Mouse (Mus musculus): ENCODE measurements at regions not wholly inside any gene's neighbourhood (a gene's known extent, or its start where the extent isn't known, plus 50 kb on each side); places are given as distances from the start of the nearest gene placed in this dataset.

GRCm38 (mm10) chr1:35243339-35243738 lies 393.6 kb downstream of the Plekhb2 start:
- peaks cover 13% of the 10 kb centered on the region for H3K4me1 ChIP-seq (replicated peaks; ENCODE audit: control insufficient read depth, insufficient read depth, low read length)
- H3K27ac ChIP-seq (ENCODE audit: low read length): no peak overlapping the region
- H3K4me3 ChIP-seq (replicated peaks; ENCODE audit: low read length): no peak overlapping the region
- H3K9ac ChIP-seq (replicated peaks; ENCODE audit: low read depth, low read length): no peak overlapping the region
- no peaks in the 10 kb centered on the region for H3K9me3 ChIP-seq (ENCODE audit: control insufficient read depth, low read length)
- no peaks in the 10 kb centered on the region for H3K36me3 ChIP-seq (ENCODE audit: control insufficient read depth, insufficient read depth)
- no peaks in the 10 kb centered on the region for H3K27me3 ChIP-seq (replicated peaks; ENCODE audit: control insufficient read depth, insufficient read depth, low read length)
- peak overlapping the region; percentile 27; the same call in 1 of the 2 replicates for H3K4me2 ChIP-seq (ENCODE audit: low read length)
- peak; percentile 51 for ATAC-seq
- 41% methylated on average over 6 of the region's 6 CpGs for WGBS

GRCm38 (mm10) chr1:35265125-35265524 lies 415.3 kb downstream of the Plekhb2 start:
- H3K4me2 ChIP-seq (ENCODE audit: low read length): no peak overlapping the region
- no peak overlapping the region for H3K4me3 ChIP-seq (replicated peaks; ENCODE audit: low read length)
- no peaks in the 10 kb centered on the region for H3K4me1 ChIP-seq (replicated peaks; ENCODE audit: control insufficient read depth, insufficient read depth, low read length)
- peak; percentile 45; the same call in 1 of the 2 replicates for ATAC-seq
- no peaks in the 10 kb centered on the region for H3K9me3 ChIP-seq (ENCODE audit: control insufficient read depth, low read length)
- H3K9ac ChIP-seq (replicated peaks; ENCODE audit: low read depth, low read length): no peak overlapping the region
- H3K27me3 ChIP-seq (replicated peaks; ENCODE audit: control insufficient read depth, insufficient read depth, low read length): no peaks in the 10 kb centered on the region
- no peak overlapping the region for H3K27ac ChIP-seq (ENCODE audit: low read length)
- WGBS: 68% methylated on average over 1 of the region's 1 CpGs
- no peaks in the 10 kb centered on the region for H3K36me3 ChIP-seq (ENCODE audit: control insufficient read depth, insufficient read depth)

- no peak for ATAC-seq
- Histone ChIP-seq H3K27me3 (replicated peaks; ENCODE audit: control insufficient read depth, insufficient read depth, low read length) (no peaks in the 10 kb centered on the region), H3K9me3 (ENCODE audit: control insufficient read depth, low read length) (no peaks in the 10 kb centered on the region), H3K9ac (replicated peaks; ENCODE audit: low read depth, low read length) (no peak overlapping the region), H3K4me3 (replicated peaks; ENCODE audit: low read length) (no peak overlapping the region), H3K36me3 (ENCODE audit: control insufficient read depth, insufficient read depth) (no peaks in the 10 kb centered on the region), H3K4me2 (ENCODE audit: low read length) (no peak overlapping the region), H3K27ac (ENCODE audit: low read length) (no peak overlapping the region), H3K4me1 (replicated peaks; ENCODE audit: control insufficient read depth, insufficient read depth, low read length) (no peaks in the 10 kb centered on the region)
- WGBS: 55% methylated on average over 7 of the region's 7 CpGs
These were observed 416.9 kb downstream of the Plekhb2 start for GRCm38 (mm10) chr1:35266626-35267025.

GRCm38 (mm10) chr1:35267883-35268282 lies 418.1 kb downstream of the Plekhb2 start:
- Histone ChIP-seq H3K36me3 (ENCODE audit: control insufficient read depth, insufficient read depth) (no peaks in the 10 kb centered on the region), H3K27ac (ENCODE audit: low read length) (no peak overlapping the region), H3K4me3 (replicated peaks; ENCODE audit: low read length) (no peak overlapping the region), H3K9ac (replicated peaks; ENCODE audit: low read depth, low read length) (no peak overlapping the region), H3K27me3 (replicated peaks; ENCODE audit: control insufficient read depth, insufficient read depth, low read length) (no peaks in the 10 kb centered on the region), H3K9me3 (ENCODE audit: control insufficient read depth, low read length) (no peaks in the 10 kb centered on the region), H3K4me1 (replicated peaks; ENCODE audit: control insufficient read depth, insufficient read depth, low read length) (no peaks in the 10 kb centered on the region), H3K4me2 (ENCODE audit: low read length) (no peak overlapping the region)
- peak; percentile 49; the same call in 1 of the 2 replicates for ATAC-seq
- WGBS: 86% methylated on average over 7 of the region's 7 CpGs

- 95% methylated on average over 8 of the region's 8 CpGs for WGBS
- no peaks in the 10 kb centered on the region for H3K4me1 ChIP-seq (replicated peaks; ENCODE audit: control insufficient read depth, insufficient read depth, low read length)
- H3K36me3 ChIP-seq (ENCODE audit: control insufficient read depth, insufficient read depth): no peaks in the 10 kb centered on the region
- ATAC-seq: no peak
- no peak overlapping the region for H3K9ac ChIP-seq (replicated peaks; ENCODE audit: low read depth, low read length)
- H3K4me2 ChIP-seq (ENCODE audit: low read length): no peak overlapping the region
- no peak overlapping the region for H3K27ac ChIP-seq (ENCODE audit: low read length)
- no peaks in the 10 kb centered on the region for H3K27me3 ChIP-seq (replicated peaks; ENCODE audit: control insufficient read depth, insufficient read depth, low read length)
- H3K9me3 ChIP-seq (ENCODE audit: control insufficient read depth, low read length): no peaks in the 10 kb centered on the region
- H3K4me3 ChIP-seq (replicated peaks; ENCODE audit: low read length): no peak overlapping the region
These were observed 425.2 kb downstream of the Plekhb2 start for GRCm38 (mm10) chr1:35274978-35275377.

All from forebrain, embryonic 16.5 days (tissue).